Mouse (Mus musculus) hindbrain, postnatal 0 days (tissue): ENCODE measurements at regions not wholly inside any gene's neighbourhood (a gene's known extent, or its start where the extent isn't known, plus 50 kb on each side); places are given as distances from the start of the nearest gene placed in this dataset.
A peak's percentile ranks its signal among the peaks of the same experiment; 100 is the strongest.

Experiments used
- ATAC-seq: fragments of 200-750 bp; cut with Nextera tagmentation; 2 replicates; pipeline ENCODE4 v1.8.0; 2017; ENCODE audit warnings: mild to moderate bottlenecking, moderate TSS enrichment, moderate library complexity
- DNase-seq: peaks from one replicate; pipeline ENCODE4 v3.0.0-alpha.2; 2015; ENCODE audit warnings: low spot score
- H3K27ac ChIP-seq: fragments of 300-500 bp; sonication (generic); 2 replicates; pipeline ENCODE4 v1.5.1; 2014; ENCODE audit warnings: mild to moderate bottlenecking
- H3K27me3 ChIP-seq: fragments of 300-500 bp; sonication (generic); 2 replicates; pipeline ENCODE4 v1.6.1; 2014; ENCODE audit warnings: low read length, mixed read lengths; ENCODE audit not compliant: insufficient read depth
- H3K36me3 ChIP-seq: fragments of 300-500 bp; sonication (generic); 2 replicates; pipeline ENCODE4 v1.6.1; 2014; ENCODE audit warnings: low read length, mixed read lengths; ENCODE audit not compliant: insufficient read depth
- H3K4me1 ChIP-seq: fragments of 300-500 bp; sonication (generic); 2 replicates; pipeline ENCODE4 v1.6.1; 2014; ENCODE audit warnings: antibody characterized with exemption, low read length, mixed read lengths; ENCODE audit not compliant: insufficient read depth
- H3K4me2 ChIP-seq: fragments of 300-500 bp; sonication (generic); 2 replicates; pipeline ENCODE4 v1.6.1; 2014; ENCODE audit warnings: low read depth, mild to moderate bottlenecking, low read length, moderate library complexity, mixed read lengths
- H3K4me3 ChIP-seq: fragments of 300-500 bp; sonication (generic); 2 replicates; pipeline ENCODE4 v1.5.1; 2014; ENCODE audit warnings: low read length
- H3K9ac ChIP-seq: fragments of 300-500 bp; sonication (generic); replicated peaks from 2 replicates; pipeline ENCODE4 v1.6.1; 2014; ENCODE audit warnings: mild to moderate bottlenecking, low read length, moderate library complexity, mixed read lengths
- H3K9me3 ChIP-seq: fragments of 300-500 bp; sonication (generic); 2 replicates; pipeline ENCODE4 v1.6.1; 2016; ENCODE audit warnings: low read length, mixed read lengths
- CTCF ChIP-seq: IDR thresholded peaks from 2 replicates; pipeline ENCODE4 v1.5.1; 2016; ENCODE audit warnings: antibody characterized with exemption, control low read depth, low read depth
- WGBS: fragments of 180-500 bp; shearing (Covaris S2); extraction: QIAGEN DNeasy Blood & Tissue Kit; methylation state at CpG from one replicate; pipeline ENCODE4 v1.1.7; 2014; 5-methylcytosine and 5-hydroxymethylcytosine counted together

DNA sequence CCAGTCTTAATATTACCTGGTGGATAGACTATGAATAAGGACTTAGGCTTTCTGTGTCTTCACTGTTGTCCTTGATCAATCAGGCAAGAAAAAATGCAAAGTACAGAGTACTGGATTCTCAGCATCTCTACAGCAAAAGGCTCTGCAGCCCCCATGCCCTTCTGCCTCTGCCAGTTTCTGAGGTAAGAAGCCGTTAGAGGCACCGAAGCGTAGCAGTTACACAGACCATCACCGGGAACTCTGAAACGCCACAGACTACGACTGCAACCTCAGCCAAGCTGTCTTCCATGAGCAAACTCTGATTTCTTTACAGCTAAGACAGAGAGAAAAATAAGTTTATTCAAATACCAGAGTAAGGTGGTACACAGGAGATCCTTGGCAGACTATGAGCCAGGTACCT is 396.5 kb downstream of the Rwdd3 start:
- Histone ChIP-seq H3K4me3 (no peak overlapping the region), H3K4me2 (no peak overlapping the region), H3K4me1 (no peaks in the 10 kb centered on the region), H3K36me3 (no peaks in the 10 kb centered on the region), H3K27me3 (no peaks in the 10 kb centered on the region), H3K9me3 (no peaks in the 10 kb centered on the region), H3K9ac (no peak overlapping the region), H3K27ac (no peak overlapping the region)
- ATAC-seq (no peak), DNase-seq (no peak)
- TF ChIP-seq CTCF: no peak
- 69% methylated on average over 6 of the region's 6 CpGs for WGBS

DNA sequence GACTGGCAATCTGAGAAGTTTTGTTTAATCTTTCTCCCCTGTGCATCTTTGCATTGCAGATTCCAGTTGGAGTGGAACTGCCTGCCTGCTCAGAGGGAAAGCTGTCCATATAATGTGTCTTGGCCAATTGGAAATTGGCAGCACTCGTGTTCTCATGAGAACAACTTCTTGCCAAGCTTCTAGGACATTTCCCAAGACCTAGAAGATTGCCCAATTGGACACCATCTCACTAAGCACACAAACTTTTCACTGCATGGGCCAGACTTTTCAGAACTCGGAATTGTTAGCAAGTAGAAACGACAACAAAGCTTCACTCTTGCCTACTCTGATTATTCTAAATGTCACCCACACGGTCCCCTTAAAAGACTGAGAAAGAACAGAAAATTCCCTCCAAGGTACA is 409.8 kb downstream of the Rwdd3 start:
- DNase-seq (peak; percentile 31), ATAC-seq (no peak)
- TF ChIP-seq CTCF: no peak
- WGBS: 63% methylated on average over 4 of the region's 4 CpGs
- no peak overlapping the region for H3K4me2 ChIP-seq
- H3K27me3 ChIP-seq: no peaks in the 10 kb centered on the region
- no peak overlapping the region for H3K9ac ChIP-seq
- no peak overlapping the region for H3K4me3 ChIP-seq
- no peaks in the 10 kb centered on the region for H3K4me1 ChIP-seq
- no peaks in the 10 kb centered on the region for H3K9me3 ChIP-seq
- H3K27ac ChIP-seq: no peak overlapping the region
- H3K36me3 ChIP-seq: no peaks in the 10 kb centered on the region

DNA sequence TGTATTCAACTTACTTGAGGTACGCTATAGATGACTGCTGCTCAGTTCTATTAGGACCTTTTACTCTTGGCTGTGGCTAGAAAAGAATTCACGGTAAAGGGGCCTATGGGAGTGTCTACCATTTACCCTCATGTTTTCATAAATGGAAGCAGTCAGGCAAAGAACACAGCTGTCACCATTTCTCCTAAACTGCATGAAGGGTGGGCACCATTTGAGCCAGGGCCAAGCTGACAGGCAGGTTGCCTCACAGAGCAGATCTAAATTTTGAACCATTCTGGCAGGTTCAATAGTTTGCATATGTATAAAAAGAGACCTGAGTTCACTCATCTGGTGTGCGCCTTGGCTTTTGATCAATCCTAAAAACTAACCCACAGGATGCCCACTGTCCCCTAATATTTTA is 410.3 kb downstream of the Rwdd3 start:
- Histone ChIP-seq H3K36me3 (no peaks in the 10 kb centered on the region), H3K4me2 (no peak overlapping the region), H3K27me3 (no peaks in the 10 kb centered on the region), H3K9me3 (no peaks in the 10 kb centered on the region), H3K4me1 (no peaks in the 10 kb centered on the region), H3K4me3 (no peak overlapping the region), H3K27ac (no peak overlapping the region), H3K9ac (no peak overlapping the region)
- 0 out of 2 replicates have a peak, but pooled peaks have one; percentile 45 for ATAC-seq
- 73% methylated on average over 3 of the region's 3 CpGs for WGBS
- TF ChIP-seq CTCF: no peak
- no peak for DNase-seq

DNA sequence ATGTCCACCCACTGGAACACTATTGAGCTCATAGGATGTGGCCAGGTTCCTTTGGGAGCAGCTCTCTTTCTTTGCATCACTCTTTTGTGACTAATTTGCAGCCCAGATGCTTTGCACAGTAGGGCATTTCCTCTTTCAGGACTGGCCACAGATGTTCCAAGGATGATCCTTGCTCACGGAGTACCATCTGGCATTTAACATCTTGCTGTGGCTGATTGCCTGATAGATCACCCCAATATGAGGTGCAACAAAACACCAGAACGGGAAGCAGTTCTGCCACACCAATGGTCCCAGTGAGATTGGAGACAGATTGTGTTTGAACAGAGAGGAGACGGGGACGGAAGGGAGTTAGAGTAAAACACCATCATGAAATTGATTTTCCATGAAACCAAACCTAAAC is 423.0 kb downstream of the Rwdd3 start:
- Histone ChIP-seq H3K4me2 (no peak overlapping the region), H3K4me1 (no peaks in the 10 kb centered on the region), H3K36me3 (no peaks in the 10 kb centered on the region), H3K9ac (no peak overlapping the region), H3K9me3 (no peaks in the 10 kb centered on the region), H3K27me3 (no peaks in the 10 kb centered on the region), H3K27ac (no peak overlapping the region), H3K4me3 (no peak overlapping the region)
- DNase-seq (peak; percentile 40), ATAC-seq (no peak)
- no peak for TF ChIP-seq CTCF
- 49% methylated on average over 4 of the region's 4 CpGs for WGBS

DNA sequence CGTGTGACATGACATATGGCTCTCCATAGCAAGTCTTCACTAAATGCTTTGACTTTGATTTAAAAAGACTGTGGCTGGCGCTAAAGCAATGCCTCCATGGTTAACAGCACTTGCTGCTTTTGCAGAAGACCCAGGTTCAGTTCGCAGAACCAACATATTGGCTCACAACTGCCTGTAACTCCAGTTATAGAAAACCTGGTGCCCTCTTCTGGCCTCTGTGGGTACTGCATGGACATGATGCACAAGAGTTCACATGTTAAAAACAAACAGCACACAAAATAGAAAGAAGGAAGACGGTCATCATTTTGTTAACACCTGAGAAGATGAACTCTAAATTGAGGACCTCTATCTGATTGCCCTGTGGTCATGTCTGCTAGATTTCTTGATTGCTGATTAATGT is 423.8 kb downstream of the Rwdd3 start:
- no peak overlapping the region for H3K27ac ChIP-seq
- H3K9ac ChIP-seq: no peak overlapping the region
- no peak overlapping the region for H3K4me3 ChIP-seq
- ATAC-seq (no peak), DNase-seq (no peak)
- H3K36me3 ChIP-seq: no peaks in the 10 kb centered on the region
- no peaks in the 10 kb centered on the region for H3K27me3 ChIP-seq
- H3K4me2 ChIP-seq: no peak overlapping the region
- peak; percentile 54 for TF ChIP-seq CTCF
- H3K4me1 ChIP-seq: no peaks in the 10 kb centered on the region
- H3K9me3 ChIP-seq: no peaks in the 10 kb centered on the region
- WGBS: 90% methylated on average over 4 of the region's 4 CpGs

DNA sequence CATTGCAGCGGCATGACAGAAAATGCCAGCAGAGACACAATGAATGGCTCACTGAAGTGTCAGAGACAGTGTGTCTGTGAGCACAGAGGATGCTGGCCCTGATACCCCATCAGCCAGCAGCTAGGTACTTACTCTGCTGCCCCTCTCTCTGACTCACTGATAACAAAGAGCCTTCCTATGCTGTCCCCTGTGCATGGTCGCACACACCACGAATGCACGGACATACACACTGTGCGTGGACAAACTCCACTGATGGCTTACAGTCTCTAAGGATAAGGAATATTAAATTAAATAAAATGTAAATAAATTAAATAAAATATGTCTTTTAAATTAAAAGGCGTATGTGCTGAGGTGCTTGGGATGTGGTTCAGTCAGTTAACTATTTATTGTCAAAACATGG is 438.2 kb downstream of the Rwdd3 start:
- Histone ChIP-seq H3K9ac (no peak overlapping the region), H3K4me3 (no peak overlapping the region), H3K9me3 (no peaks in the 10 kb centered on the region), H3K4me1 (no peaks in the 10 kb centered on the region), H3K27ac (no peak overlapping the region), H3K4me2 (no peak overlapping the region), H3K36me3 (no peaks in the 10 kb centered on the region), H3K27me3 (no peaks in the 10 kb centered on the region)
- ATAC-seq (no peak), DNase-seq (no peak)
- WGBS: 92% methylated on average over 6 of the region's 6 CpGs
- no peak for TF ChIP-seq CTCF

DNA sequence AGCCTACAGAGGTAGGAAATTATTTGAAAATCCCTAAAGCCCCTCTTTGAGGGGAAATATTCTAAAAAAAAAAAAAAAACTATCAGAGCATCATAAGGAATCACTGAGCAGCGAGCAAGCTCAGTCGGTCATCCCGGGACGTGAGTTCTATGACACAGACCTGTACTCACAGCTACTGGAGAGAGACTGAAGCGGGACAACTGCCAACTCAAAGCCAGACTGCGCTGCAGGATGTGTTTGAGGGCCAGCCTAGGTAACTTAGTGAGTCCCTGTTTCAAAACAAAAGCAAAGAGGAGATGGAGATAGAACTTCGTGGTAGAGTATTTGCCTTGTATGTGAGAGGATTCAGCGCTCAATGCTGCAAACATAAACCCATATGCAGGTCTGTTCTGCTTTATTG is 439.1 kb downstream of the Rwdd3 start:
- ATAC-seq (no peak), DNase-seq (no peak)
- Histone ChIP-seq H3K27me3 (no peaks in the 10 kb centered on the region), H3K4me1 (no peaks in the 10 kb centered on the region), H3K27ac (no peak overlapping the region), H3K4me3 (no peak overlapping the region), H3K9me3 (no peaks in the 10 kb centered on the region), H3K36me3 (no peaks in the 10 kb centered on the region), H3K4me2 (no peak overlapping the region), H3K9ac (no peak overlapping the region)
- no peak for TF ChIP-seq CTCF
- 90% methylated on average over 8 of the region's 8 CpGs for WGBS
